Mouse (Mus musculus) midbrain, postnatal 0 days (tissue): ENCODE measurements around the gene Gapvd1. TPM values are rescaled to one million over a fixed set of nuclear protein-coding genes. Genes with fewer than 3 reads are reported as not detected.

Experiments used
- ATAC-seq: fragments of 200-750 bp; cut with Nextera tagmentation; 2 replicates; pipeline ENCODE4 v1.8.0; 2017; ENCODE audit warnings: moderate number of reproducible peaks, mild to moderate bottlenecking, moderate TSS enrichment, moderate library complexity; ENCODE audit not compliant: low FRiP score
- DNase-seq: peaks from one replicate; pipeline ENCODE4 v3.0.0-alpha.2; 2015; ENCODE audit warnings: low spot score
- H3K27ac ChIP-seq: fragments of 300-500 bp; sonication (generic); 2 replicates; pipeline ENCODE4 v1.5.1; 2014; ENCODE audit warnings: low read depth, mild to moderate bottlenecking, low read length, mixed read lengths
- H3K27me3 ChIP-seq: fragments of 300-500 bp; sonication (generic); 2 replicates; pipeline ENCODE4 v1.6.1; 2014; ENCODE audit warnings: low read length, control low read depth, mixed read lengths; ENCODE audit not compliant: insufficient read depth
- H3K36me3 ChIP-seq: fragments of 300-500 bp; sonication (generic); 2 replicates; pipeline ENCODE4 v1.6.1; 2014; ENCODE audit warnings: low read length, control low read depth, mixed read lengths; ENCODE audit not compliant: insufficient read depth
- H3K4me1 ChIP-seq: fragments of 300-500 bp; sonication (generic); 2 replicates; pipeline ENCODE4 v1.6.1; 2014; ENCODE audit warnings: mild to moderate bottlenecking, control low read depth, antibody characterized with exemption, low read length, mixed read lengths; ENCODE audit not compliant: insufficient read depth
- H3K4me2 ChIP-seq: fragments of 300-500 bp; sonication (generic); 2 replicates; pipeline ENCODE4 v1.6.1; 2014; ENCODE audit warnings: low read depth, mild to moderate bottlenecking, low read length, mixed read lengths; ENCODE audit not compliant: poor library complexity, severe bottlenecking
- H3K4me3 ChIP-seq: fragments of 300-500 bp; sonication (generic); 2 replicates; pipeline ENCODE4 v1.5.1; 2014; ENCODE audit warnings: low read depth, mild to moderate bottlenecking, low read length, moderate library complexity
- H3K9ac ChIP-seq: fragments of 300-500 bp; sonication (generic); replicated peaks from 2 replicates; pipeline ENCODE4 v1.6.1; 2014; ENCODE audit warnings: mild to moderate bottlenecking, low read length, moderate library complexity, mixed read lengths; ENCODE audit not compliant: poor library complexity, severe bottlenecking
- H3K9me3 ChIP-seq: fragments of 300-500 bp; sonication (generic); 2 replicates; pipeline ENCODE4 v1.6.1; 2016; ENCODE audit warnings: low read length, control low read depth
- CTCF ChIP-seq: IDR thresholded peaks from 2 replicates; pipeline ENCODE4 v1.5.1; 2016; ENCODE audit warnings: antibody characterized with exemption, mild to moderate bottlenecking
- WGBS: fragments of 180-500 bp; shearing (Covaris S2); extraction: QIAGEN DNeasy Blood & Tissue Kit; methylation state at CpG from one replicate; pipeline ENCODE4 v1.1.7; 2014; 5-methylcytosine and 5-hydroxymethylcytosine counted together
- polyA plus RNA-seq: library from polyadenylated mRNA; unstranded; fragments of >200 nt; fragmentation: Nextera tagmentation; extraction: Ambion mirVana; gene quantifications from 2 replicates; pipeline ENCODE4 v1.2.1, GENCODE M21; 2015
- total RNA-seq: library from RNA; depleted of rRNA; stranded (reverse); fragments of >200 nt; gene quantifications from 2 replicates; pipeline ENCODE4 v1.2.3, GENCODE M21; 2014

Gapvd1 gene
- total and polyA plus RNA-seq, 2 experiments from 2014 or later, result 87.9 to 89.2 TPM

DNA sequence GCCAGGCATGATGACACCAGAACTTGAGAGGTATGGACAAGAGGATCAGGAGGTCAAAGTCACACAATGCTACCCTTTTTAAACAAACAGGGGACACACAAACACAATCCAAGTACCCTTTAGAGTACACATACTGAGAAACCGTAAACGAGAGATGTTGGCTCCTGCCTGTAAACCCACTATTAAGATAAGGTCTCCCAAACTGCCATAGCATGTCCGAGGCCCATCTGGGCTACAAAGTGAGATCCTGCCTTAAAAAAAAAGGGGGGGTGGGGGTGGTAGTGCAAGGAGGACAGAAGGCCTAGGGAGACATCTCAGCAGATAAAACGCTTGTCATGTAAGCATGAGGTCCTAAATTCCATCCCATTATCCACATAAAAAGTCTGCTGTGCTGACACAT is 6.6 kb downstream of the Gapvd1 start:
- no peak overlapping the region for H3K9ac ChIP-seq
- ATAC-seq (no peak), DNase-seq (no peak)
- no peak overlapping the region for H3K4me2 ChIP-seq
- WGBS, result 96% methylated on average over 4 of the region's 4 CpGs
- H3K4me1 ChIP-seq, result peaks cover 4% of the 10 kb centered on the region; the same call in 1 of the 2 replicates
- H3K27ac ChIP-seq, result no peak overlapping the region
- H3K9me3 ChIP-seq, result no peaks in the 10 kb centered on the region
- no peak for TF ChIP-seq CTCF
- H3K4me3 ChIP-seq, result no peak overlapping the region
- no peaks in the 10 kb centered on the region for H3K27me3 ChIP-seq
- H3K36me3 ChIP-seq, result no peaks in the 10 kb centered on the region

GRCm38 (mm10) chr2:34745673-34746072 is 9.4 kb downstream of the Gapvd1 start:
- no peak for TF ChIP-seq CTCF
- H3K9me3 ChIP-seq, result no peaks in the 10 kb centered on the region
- H3K4me3 ChIP-seq, result no peak overlapping the region
- no peak overlapping the region for H3K4me2 ChIP-seq
- no peak overlapping the region for H3K27ac ChIP-seq
- 94% methylated on average over 2 of the region's 2 CpGs for WGBS
- H3K9ac ChIP-seq, result no peak overlapping the region
- no peaks in the 10 kb centered on the region for H3K27me3 ChIP-seq
- DNase-seq (no peak), ATAC-seq (no peak)
- 0 out of 2 replicates have a peak, but pooled peaks cover 4% of the 10 kb centered on the region for H3K36me3 ChIP-seq
- H3K4me1 ChIP-seq, result no peaks in the 10 kb centered on the region

DNA sequence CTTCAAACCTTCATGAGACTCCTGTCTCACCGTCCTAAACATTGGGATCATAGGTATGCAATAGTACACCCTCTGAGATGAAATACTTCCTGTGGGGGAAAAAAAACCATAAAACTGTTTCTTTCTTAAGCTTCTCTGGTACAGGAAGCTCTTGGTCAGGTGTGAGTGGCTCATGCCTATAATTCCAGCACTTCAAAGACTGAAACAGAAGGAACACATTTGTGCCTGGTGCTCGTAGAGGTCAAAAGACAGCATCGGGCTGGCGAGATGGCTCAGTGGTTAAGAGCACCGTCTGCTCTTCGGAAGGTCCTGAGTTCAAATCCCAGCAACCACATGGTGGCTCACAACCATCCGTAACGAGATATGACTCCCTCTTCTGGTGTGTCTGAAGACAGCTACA is 10.6 kb downstream of the Gapvd1 start:
- Histone ChIP-seq H3K36me3 (0 out of 2 replicates have a peak, but pooled peaks cover 4% of the 10 kb centered on the region), H3K4me1 (no peaks in the 10 kb centered on the region), H3K27me3 (no peaks in the 10 kb centered on the region), H3K9ac (no peak overlapping the region), H3K27ac (no peak overlapping the region), H3K4me2 (no peak overlapping the region), H3K9me3 (no peaks in the 10 kb centered on the region), H3K4me3 (no peak overlapping the region)
- DNase-seq (no peak), ATAC-seq (no peak)
- 97% methylated on average over 8 of the region's 8 CpGs for WGBS
- no peak for TF ChIP-seq CTCF

GRCm38 (mm10) chr2:34742675-34743074 is 12.4 kb downstream of the Gapvd1 start:
- H3K9ac ChIP-seq, result no peak overlapping the region
- 99% methylated on average over 8 of the region's 8 CpGs for WGBS
- 0 out of 2 replicates have a peak, but pooled peaks cover 4% of the 10 kb centered on the region for H3K36me3 ChIP-seq
- DNase-seq (no peak), ATAC-seq (no peak)
- H3K4me3 ChIP-seq, result no peak overlapping the region
- no peak overlapping the region for H3K27ac ChIP-seq
- no peaks in the 10 kb centered on the region for H3K9me3 ChIP-seq
- H3K27me3 ChIP-seq, result no peaks in the 10 kb centered on the region
- H3K4me2 ChIP-seq, result no peak overlapping the region
- no peaks in the 10 kb centered on the region for H3K4me1 ChIP-seq
- TF ChIP-seq CTCF, result no peak

- Histone ChIP-seq H3K36me3 (0 out of 2 replicates have a peak, but pooled peaks cover 4% of the 10 kb centered on the region), H3K27ac (no peak overlapping the region), H3K4me3 (no peak overlapping the region), H3K9me3 (no peaks in the 10 kb centered on the region), H3K9ac (no peak overlapping the region), H3K4me1 (no peaks in the 10 kb centered on the region), H3K4me2 (no peak overlapping the region), H3K27me3 (no peaks in the 10 kb centered on the region)
- DNase-seq, result no peak
- 94% methylated on average over 12 of the region's 12 CpGs for WGBS
- no peak for ATAC-seq
- no peak for TF ChIP-seq CTCF
Observed at GRCm38 (mm10) chr2:34741390-34742159, 13.5 kb downstream of the Gapvd1 start.

DNA sequence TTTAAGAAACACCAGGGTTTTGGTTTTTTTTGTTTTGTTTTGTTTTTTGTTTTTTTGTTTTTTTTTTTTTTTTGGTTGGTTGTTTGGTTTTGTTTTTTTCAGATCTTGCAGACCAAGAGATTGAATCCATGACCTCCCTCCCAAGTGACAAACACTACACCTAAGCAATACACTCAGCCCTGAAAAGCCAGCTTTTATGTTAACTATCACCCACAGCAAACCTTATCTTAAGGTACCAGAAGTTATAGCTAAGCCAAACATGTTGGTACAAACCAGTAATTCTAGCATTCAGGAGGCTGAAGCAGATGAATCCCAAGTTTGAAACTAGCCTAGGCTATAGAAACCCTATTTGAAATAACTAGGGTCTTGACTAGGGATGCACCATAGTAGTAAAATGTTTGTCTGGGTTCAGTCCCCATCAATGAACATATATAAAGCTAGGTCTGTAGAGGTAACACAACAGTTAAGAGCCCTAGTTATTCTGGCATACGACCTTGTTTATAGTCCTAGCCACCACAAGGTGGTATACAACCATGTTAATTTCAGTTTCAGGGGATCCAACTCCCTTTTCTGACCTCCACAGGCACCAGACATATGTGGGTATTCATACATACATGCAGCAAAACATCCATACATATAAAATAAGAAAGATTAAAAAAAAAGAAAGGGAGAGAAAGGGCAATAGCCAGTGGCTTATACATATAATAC is 15.2 kb downstream of the Gapvd1 start:
- ATAC-seq, result no peak
- DNase-seq, result no peak
- Histone ChIP-seq H3K36me3 (0 out of 2 replicates have a peak, but pooled peaks cover 4% of the 10 kb centered on the region), H3K27me3 (no peaks in the 10 kb centered on the region), H3K4me1 (no peaks in the 10 kb centered on the region), H3K27ac (no peak overlapping the region), H3K9me3 (no peaks in the 10 kb centered on the region), H3K9ac (no peak overlapping the region), H3K4me3 (no peak overlapping the region), H3K4me2 (no peak overlapping the region)
- WGBS, result 83% methylated on average over 1 of the region's 1 CpGs
- no peak for TF ChIP-seq CTCF
